Mouse (Mus musculus) cerebellum, postnatal 36 days (tissue): ENCODE results near the gene Srsf9.

Experiments
- DNase-seq, 2 experiments: peaks; one replicate each; pipeline ENCODE4 v3.0.0; 2021 to 2022; ENCODE audit warnings: mixed read lengths in 2 of 2

The Srsf9 gene

GRCm38 (mm10) chr5:115326256-115326831 is 633 bp upstream of the Srsf9 start:
- DNase-seq, result no peak

GRCm38 (mm10) chr5:115327610-115328548 is 902 bp downstream of the Srsf9 start:
- peak in 1 of 2 experiments; percentile 41 for DNase-seq

DNA sequence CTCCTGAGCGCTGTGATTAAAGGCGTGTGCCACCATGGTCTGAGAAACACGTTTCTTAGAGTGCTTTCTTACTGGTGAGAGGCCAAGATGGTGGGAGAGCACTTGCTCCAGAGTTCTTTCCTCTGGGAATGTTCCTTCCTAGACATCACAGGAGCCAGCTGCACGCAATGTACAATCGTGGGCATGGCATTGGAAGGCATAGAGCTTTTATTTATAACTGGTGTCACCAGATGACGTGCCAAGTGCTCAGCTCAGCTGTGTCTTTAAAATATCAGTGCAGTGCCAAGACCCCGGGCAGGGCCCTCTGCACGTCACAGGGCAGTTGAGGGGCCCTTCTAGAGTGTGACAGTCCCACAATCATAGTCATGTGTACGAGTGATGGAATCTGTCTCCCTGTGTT is 4.0 kb downstream of the Srsf9 start:
- no peak for DNase-seq

GRCm38 (mm10) chr5:115333626-115334025 is 6.6 kb downstream of the Srsf9 start:
- DNase-seq, result no peak

GRCm38 (mm10) chr5:115340007-115340406 is 13.0 kb downstream of the Srsf9 start:
- DNase-seq, result no peak

- peak; percentile 91 to 92 for DNase-seq
Measured at GRCm38 (mm10) chr5:115340577-115341313, 13.8 kb downstream of the Srsf9 start, which contains the start of the genes Gatc and Triap1. Gatc (minus strand) TSS chr5:115341178. Triap1 (plus strand) TSS chr5:115341225.

- no peak for DNase-seq
Measured at GRCm38 (mm10) chr5:115341314-115342165, 14.6 kb downstream of the Srsf9 start.

GRCm38 (mm10) chr5:115347564-115347963 is 20.6 kb downstream of the Srsf9 start:
- peak; percentile 82 to 83 for DNase-seq

- DNase-seq, result peak; percentile 99
Measured at GRCm38 (mm10) chr5:115348546-115349224, 21.7 kb downstream of the Srsf9 start, which contains the start of gene Cox6a1. Cox6a1 (minus strand) TSS chr5:115348981.

DNA sequence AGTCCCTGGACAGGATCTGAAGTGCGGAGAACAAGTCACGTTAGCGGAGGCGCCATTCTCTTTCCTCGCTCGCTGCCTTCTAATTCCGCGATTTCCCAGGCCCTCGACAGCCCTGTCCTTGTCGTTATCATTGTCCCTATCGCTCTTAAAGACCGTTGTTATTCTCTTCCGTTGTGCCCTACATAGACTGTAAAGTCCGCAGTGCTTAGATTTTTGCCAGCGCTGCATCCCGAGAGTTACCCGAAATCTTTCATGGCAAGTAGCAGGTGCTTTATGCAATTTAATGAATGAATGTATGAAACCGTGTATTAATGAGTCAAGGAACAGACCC is 22.2 kb downstream of the Srsf9 start:
- no peak for DNase-seq

DNA sequence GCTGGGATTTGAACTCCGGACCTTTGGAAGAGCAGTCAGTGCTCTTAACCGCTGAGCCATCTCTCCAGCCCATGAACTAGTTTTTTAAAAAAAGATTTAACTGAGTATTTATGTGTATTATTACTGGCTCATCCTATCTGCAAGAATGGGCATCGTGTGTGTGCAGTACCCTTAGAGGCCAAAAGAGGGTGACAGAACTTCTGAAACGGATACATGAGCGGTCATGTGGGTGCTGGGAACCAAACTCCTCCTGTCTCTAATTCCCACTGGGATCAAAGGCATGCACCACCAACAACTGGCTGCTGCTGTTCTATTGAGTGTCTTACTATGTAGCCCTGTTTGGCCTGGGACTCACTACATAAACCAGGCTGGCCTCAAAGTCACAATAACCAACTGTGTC is 24.4 kb downstream of the Srsf9 start:
- no peak for DNase-seq

DNA sequence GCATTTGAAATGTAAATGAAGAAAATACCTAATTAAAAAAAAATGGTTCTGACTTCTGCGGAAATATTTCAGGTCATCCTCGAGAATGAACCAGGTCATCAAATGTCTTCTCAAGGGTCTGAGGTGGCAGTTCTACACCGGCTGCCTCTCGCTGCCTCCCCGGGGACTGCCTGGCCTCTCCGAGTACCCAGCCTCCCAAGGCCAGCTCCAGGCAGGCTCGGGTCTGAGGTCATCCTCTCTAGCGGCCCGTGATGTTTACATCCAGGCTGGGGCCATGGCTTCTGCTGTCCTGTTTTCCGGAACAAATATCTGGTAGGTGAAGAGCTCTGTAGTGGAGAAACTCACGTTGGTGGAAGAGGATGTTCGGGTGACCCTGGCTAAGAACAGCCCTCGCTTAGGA is 28.1 kb downstream of the Srsf9 start:
- DNase-seq, result no peak

DNA sequence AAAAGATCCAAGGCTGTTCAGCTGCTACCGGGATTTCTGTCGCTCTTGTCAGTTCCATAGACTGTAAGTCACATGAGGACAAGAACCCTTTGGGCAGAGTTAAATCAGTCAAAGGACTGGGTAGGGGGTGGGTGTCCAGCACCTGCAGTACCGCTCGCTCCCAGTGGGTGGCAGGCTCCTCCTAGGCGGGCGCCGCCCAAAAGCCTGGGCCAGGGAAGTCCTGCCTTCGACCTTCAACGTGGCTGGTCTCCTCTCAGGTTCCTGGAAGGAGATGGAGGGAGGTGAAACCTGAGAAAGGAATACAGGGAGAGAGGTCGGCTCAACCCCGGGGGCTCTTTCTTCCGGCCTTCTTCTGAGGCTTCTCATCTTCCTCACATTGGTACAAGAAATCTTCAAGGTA is 31.9 kb downstream of the Srsf9 start:
- DNase-seq, result peak; percentile 85 to 88

GRCm38 (mm10) chr5:115359438-115359837 is 32.5 kb downstream of the Srsf9 start:
- no peak for DNase-seq

- no peak for DNase-seq
Measured at GRCm38 (mm10) chr5:115359851-115360372, 32.9 kb downstream of the Srsf9 start.

DNA sequence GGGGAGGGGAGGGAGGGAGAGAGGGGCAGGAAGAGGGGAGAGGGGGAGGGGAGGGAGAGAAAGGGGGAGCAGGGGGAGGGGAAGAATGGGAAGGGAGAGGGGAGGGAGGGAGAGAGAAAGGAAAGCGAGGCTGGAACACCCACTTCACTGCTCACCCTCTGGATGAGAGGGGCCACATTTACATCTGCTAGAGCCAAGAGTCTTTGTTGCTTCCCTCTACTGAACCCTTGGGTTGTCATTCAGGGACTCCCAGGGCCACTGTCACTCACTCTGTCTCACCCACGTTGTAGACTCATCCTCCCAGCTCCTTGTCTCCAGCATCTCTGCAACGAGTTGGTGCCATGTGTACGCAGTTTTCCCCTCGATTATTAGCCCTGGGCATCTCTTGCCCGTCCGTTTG is 35.2 kb downstream of the Srsf9 start:
- no peak for DNase-seq

DNA sequence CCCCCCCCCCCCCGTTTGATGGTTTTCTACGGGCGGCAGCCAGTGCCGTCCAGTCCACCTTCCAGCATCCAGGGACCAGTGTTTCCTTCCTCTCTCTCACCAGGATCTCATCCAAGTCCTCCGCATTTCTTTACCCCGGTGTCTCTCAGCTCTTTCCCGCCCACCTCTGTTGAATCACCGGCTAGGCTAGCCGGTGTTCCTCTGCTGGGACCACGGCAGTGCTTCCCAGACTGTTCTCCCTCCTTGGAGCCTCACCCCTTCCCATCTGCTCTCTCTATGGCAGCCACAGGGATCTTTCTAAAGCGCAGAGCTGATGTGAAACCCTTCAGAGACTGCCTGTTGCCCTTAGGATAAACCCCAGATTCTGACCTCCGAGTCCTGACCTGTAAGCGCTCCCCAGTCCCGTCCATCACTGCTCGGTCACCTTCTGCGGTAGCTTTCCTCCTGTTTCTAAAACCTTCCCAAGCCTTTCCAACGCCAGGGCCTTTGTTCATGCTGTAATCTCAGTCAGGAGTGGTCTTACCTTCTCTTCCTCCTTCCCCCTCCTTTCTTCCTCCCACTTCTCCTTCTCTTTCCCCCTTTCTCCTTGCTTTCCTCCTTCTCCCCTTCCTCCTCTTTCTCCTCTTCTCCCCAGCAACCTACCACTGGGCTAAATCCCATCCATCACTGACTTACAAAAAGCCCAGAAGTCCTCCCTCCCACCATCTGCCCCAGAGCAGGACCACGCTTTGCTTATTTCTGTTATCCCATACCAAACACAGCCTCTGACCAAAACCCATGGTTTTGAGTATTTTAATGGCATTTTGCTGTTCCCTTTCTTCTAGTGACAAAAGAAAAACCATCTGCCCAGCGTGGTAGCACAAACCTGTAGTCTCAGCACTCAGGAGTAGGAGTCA is 36.1 kb downstream of the Srsf9 start:
- no peak for DNase-seq

DNA sequence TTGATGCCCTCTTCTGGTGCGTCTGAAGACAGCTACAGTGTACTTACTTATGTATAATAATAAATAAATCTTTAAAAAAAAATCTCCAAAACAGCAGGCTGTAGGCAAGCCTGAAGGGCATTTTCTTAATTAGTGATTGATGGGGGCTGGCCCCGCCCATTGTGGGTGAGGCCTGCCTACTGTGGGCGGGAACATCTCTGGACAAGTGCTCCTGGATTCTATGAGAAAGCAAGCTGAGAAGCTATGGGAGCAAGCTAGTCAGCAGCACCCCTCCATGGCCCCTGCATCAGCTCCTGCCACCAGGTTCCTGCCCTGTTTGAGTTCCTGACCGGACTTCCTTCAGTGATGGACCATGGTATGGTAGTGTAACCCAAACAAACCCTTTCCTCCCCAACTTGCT is 37.8 kb downstream of the Srsf9 start:
- no peak for DNase-seq

- no peak for DNase-seq
Measured at GRCm38 (mm10) chr5:115371736-115372135, 44.8 kb downstream of the Srsf9 start.

GRCm38 (mm10) chr5:115373441-115374203 is 46.6 kb downstream of the Srsf9 start:
- no peak for DNase-seq
